Mouse (Mus musculus) large intestine, adult 2 months (tissue): ENCODE results near the gene Gpr152. TPM values are rescaled to one million over a fixed set of nuclear protein-coding genes. Genes with fewer than 3 reads are reported as not detected.

Source experiments
- DNase-seq: peaks from one replicate; pipeline ENCODE4 v3.0.0-alpha.2; 2012; ENCODE audit warnings: low read depth, low spot score
- WGBS: fragments of 180-500 bp; shearing (Covaris S2); methylation state at CpG from one replicate; pipeline ENCODE4 v1.1.7; 2018; 5-methylcytosine and 5-hydroxymethylcytosine counted together
- polyA plus RNA-seq: library from polyadenylated mRNA; depleted of rRNA; stranded (reverse); fragments of >200 nt; gene quantifications from 2 replicates; pipeline ENCODE4 v1.2.3, GENCODE M21; 2012; rRNA removed

Gene Gpr152
- polyA plus RNA-seq: 0.03 TPM in 1 of 2 replicates, not detected in the other

DNA sequence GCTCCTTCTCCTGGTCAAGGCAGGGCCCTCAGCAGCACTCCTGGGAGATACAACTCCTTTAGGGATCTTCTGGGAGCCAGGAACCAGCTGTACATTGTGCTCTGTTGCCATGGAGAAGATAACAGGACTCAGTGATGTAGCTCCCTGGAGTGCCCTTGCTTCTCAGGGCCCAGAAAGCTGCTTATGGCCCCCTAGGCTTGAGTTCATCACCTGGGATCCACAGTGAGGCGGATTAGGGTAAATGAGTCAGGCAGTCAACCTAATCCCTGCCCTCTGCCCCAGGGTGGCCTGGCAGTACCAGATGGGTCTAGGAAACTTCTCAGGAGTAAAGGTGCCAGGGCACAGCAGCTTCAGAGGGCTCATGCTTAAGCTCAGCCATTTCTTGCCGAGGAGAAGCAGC, at the start of gene Gpr152:
Gene Gpr152, plus strand, starts transcription at position 342 of the 400 bp plus-strand sequence.
- WGBS: 95% methylated on average over 2 of the region's 2 CpGs
- DNase-seq: no peak

DNA sequence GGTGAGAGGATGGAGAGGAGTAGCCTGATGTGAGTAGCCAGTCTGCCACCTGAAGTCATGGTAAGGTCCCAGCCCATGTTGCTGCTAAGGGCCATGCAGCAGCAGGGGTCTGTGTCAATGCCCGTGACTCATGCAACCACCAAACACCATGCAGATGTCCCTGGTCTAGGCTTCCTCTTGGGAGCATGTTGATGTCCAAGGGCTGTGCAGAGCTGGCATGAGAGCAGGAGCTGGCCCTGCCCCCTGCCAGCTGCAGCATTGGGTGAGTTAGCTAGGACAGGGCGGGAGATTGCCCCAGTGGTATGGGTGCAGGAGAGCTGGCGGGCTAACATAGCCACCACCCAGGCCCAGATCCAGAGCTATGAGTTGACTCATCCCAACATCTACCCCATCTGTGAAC, 49.1 kb upstream of the Gpr152 start:
- 86% methylated on average over 3 of the region's 3 CpGs for WGBS
- no peak for DNase-seq

DNA sequence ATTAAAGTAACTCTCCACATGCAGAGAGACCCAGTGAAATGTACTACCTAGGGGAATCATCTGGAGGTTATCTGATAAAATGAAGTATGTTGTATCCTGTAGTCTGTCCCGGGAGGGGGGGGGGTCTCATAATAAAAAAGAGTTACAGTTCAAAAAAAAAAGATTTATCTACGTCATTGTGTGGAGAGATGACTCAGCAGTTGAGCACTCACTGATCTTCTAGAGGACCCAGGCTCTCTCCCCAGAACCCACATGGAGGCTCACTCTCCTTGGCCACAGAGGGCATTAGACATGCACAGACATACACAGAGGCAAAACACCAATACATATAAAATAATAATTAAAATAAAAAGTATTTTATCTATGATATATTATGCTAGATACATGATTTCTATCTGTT, 48.2 kb upstream of the Gpr152 start:
- no peak for DNase-seq
- WGBS: 49% methylated on average over 2 of the region's 2 CpGs

DNA sequence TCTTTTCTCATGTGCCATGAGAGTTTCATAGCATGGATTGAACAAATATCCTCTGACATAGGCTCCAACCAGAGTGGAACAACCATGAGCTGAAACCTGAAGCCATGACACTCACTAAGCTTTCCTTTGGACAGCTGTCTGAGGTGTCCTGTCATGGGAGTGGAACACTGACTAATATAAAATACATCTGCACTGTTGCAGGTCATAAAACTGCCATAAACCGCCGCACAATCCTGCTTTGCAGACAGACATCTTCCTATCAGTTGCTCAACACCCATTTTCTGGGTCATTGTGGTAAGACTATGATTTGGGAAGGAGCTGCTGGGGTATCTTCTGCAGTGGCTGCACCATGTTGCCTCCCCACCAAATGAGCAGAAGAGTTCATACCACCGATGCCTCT, 46.8 kb upstream of the Gpr152 start:
- no peak for DNase-seq
- 28% methylated on average over 3 of the region's 3 CpGs for WGBS

DNA sequence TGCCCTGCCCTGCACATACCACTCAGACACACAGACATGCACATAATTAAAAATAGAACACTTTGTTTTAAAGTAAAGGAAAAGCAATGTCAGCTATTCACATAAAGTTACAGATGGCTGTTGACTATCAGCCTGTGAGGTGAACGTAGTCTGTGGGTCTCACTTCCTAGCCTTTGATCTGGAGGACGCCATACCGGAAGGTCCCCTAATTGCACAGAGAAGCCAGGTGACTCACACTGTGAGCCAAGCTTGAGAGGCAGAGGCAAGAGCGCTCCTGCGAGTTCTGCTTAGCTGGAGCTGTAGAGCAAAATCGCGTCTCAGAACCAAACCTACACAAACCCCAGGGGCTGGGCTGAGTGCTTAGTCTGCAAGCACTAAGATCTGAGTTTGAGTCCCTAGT, 45.8 kb upstream of the Gpr152 start:
- WGBS: 32% methylated on average over 7 of the region's 7 CpGs
- no peak for DNase-seq

DNA sequence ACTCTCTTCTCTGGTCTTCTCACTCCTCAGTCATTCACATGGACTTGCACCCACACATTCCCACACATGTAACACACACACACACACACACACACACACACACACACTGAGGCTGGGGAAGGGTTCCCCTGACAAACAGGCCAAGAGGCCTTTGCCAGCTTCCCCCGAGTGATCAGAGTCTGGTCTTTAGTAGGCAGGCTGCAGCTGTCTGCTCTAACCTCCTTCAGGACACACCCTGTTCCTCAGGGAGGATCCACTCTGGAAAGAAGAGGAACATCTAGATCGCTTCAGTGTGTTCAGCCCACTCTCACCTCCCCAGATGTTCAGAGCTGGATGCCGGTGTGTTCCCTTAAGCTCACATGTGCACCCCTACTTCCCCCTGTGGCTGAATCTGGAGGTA, 45.2 kb upstream of the Gpr152 start:
- 32% methylated on average over 3 of the region's 3 CpGs for WGBS
- no peak for DNase-seq

DNA sequence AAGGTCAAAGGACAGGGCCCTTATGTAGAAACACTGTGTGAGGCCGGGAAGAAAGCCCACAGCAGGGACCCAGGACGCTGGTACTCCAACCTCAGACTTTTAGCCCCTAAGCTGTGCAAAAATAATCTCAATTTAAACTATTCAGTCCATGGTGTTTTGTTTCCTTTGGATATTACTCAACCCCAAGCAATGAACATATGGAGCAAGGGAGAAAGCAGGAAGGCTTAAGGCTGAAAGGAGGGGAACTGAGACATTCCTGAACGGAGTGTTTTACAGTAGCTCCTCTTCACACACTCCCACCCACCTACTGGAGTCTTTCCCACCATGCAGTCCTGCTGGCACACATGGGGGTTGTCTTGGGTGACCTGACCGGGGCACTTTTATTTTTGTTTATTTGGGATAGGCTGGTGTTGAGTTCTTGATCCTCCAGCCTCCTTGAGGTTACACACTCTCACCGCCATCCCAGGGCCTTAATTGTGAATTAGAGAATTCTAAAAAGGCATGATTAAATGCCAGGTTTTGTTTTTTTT, 44.7 kb upstream of the Gpr152 start:
- WGBS: 69% methylated on average over 5 of the region's 5 CpGs
- no peak for DNase-seq

DNA sequence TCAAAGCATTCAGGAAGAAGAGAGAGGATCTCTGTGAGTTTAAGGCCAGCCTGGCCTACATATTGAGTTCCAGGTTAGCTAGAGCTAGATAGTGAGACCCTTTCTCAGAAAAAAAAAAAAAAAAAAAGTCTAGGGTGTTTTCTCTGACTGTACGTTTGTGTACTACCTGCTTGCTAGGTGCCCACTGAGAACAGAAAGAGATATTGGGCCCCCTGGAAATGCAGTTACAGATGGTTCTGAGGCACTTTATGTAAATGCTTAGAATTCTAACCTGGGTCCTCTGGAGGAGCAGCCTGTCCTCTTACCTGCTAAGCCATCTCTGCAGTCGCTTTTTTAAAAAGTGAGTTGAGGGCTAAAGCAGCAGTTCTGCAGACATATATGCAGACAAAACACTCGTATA, 43.8 kb upstream of the Gpr152 start:
- no peak for DNase-seq
- WGBS: 82% methylated on average over 3 of the region's 3 CpGs

DNA sequence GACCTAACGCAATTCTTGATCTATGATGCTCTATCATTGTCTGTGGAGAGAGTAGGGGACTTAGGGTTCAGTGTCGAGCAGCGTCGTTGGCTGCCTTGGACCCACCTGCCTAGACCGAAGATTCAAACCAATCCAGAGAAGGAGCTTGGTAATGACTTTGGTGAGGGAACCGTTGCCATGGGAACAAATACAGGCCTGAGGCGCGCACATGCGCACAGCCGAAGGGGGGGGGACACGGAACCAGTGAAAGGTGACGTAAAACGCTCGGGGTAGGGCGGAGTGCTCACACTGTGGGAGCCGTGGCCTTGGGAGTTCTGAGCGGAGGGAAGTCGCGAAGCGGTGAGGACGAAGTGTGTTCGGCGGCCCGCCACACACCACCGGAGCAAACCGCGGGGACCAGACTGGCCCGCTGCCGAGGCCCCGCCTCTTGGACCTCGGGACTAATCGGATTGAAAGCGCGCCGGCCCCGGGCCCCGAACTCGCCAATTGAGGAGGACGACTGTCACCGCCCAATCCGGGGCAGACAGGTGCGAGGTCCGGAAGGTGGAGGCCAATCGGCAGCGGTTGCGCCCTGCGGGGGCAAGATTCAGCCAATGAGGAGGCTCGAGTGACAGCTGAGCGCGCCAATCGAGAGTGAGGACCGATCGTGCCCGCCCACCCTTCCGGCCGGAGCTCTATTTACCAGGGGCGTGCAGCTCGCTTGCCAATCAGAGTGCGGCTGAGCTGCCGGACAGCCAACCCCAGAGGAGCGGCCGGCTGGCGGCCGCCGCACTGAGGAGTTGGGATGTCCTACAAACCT, 42.7 kb upstream of the Gpr152 start, which contains the start of gene Cdk2ap2:
Gene Cdk2ap2, plus strand, starts transcription at position 541 of the 799 bp plus-strand sequence.
- WGBS: under 1% methylated on average over 65 of the region's 65 CpGs
- peak; percentile 90 for DNase-seq

DNA sequence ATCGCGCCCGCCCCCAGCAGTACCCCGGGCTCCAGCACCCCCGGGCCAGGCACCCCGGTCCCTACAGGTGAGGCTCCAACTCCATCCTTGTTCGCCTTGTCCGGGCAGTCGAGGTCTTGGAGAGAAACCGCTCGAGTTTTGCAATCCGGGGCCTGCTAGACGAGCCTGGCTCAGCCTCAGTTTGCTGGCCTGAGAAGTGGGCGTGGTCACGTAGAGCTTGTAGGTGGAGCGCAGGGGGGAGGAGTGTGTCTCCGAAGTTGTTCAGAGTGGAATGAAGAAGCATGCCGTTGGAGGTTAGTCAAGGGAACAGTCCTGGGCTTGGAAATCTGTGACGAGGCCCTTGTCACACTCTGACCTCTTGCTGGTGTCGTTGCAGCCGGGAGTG, 42.2 kb upstream of the Gpr152 start:
- 1% methylated on average over 21 of the region's 21 CpGs for WGBS
- DNase-seq: no peak

DNA sequence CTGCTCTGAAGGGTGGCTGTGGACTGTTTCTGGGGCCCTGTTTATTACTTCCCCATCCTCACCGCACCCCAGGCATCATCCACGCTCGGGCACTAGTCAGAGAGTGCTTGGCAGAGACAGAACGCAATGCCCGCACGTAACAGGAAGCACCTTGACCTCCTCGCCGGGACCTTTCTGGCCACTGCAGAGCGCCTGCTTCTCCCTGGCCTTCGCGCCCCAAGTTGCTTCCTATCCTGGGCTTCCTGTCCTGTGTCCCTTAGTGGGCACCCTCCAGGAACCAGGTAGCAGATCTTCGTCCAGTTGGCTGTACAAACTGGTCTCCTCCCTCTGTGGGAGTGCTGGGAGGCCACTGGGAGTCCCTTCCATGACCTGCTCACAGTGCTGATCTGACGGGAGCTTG, 41.2 kb upstream of the Gpr152 start:
- 66% methylated on average over 13 of the region's 13 CpGs for WGBS
- DNase-seq: no peak

DNA sequence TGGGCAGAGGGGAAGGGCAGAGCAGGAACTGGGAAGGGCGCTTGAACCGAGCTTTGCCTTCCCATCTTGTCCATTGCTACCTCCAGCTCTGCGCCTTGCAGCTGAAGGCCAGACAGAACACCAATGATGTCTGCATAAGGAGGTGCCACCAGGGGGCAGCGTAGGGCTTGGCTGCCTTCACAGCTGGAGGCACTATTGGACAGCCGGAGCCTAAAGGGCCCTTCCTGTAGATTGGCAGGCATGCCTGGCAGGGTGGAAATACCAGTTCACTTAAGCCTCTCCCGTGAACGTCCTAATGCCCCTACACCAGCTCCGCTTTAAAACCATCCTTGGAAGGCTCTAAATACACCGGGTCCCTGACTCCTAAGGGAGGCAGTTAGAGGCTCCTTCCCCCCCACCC, 40.5 kb upstream of the Gpr152 start:
- 4% methylated on average over 9 of the region's 9 CpGs for WGBS
- DNase-seq: peak; percentile 94

DNA sequence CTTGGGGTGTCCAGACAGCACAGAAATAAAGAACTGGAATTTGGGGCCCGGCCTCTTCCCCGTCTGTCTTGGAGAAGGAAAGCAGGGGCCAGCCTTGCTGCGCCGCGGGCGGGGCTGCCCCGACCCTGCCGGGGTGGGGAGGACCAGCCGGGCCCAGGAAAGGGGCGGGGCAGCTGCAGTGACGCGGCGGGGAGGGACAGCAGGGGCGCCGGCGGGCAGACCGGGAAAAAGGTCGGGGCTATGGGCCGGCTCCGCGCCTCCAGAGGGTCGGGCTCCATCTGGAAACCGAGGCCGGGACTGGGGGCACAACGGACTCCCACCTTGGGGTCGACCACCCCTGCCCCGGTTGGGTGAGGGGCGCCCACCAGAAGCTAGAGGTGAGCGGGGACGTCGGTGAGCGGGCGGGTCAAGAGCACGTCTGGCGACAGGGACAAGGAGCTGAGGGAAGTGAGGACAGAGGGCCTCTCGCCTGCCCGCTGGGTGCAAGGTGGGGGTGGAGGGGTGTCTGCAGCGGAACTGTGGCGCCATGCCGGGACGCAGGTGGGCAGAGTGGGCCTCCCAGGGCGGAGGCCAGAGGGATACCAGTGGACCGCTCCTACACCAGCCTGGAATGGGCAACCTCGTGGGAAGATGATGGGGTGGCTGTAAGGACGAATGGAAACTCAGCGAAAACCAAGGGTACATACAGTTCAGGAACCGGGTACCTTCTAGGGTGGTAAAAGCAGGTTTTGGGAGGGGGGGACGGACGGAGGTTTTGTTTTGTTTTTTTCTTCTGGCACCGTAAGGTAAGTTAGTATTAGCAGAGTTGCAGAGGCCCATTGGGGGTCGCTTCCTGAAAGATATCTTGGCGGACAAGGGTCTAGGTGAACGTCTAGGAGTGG, 39.5 kb upstream of the Gpr152 start, which contains the start of gene Pitpnm1:
Gene Pitpnm1, plus strand, starts transcription at position 162 of the 881 bp plus-strand sequence.
- DNase-seq: no peak
- WGBS: 1% methylated on average over 53 of the region's 53 CpGs

DNA sequence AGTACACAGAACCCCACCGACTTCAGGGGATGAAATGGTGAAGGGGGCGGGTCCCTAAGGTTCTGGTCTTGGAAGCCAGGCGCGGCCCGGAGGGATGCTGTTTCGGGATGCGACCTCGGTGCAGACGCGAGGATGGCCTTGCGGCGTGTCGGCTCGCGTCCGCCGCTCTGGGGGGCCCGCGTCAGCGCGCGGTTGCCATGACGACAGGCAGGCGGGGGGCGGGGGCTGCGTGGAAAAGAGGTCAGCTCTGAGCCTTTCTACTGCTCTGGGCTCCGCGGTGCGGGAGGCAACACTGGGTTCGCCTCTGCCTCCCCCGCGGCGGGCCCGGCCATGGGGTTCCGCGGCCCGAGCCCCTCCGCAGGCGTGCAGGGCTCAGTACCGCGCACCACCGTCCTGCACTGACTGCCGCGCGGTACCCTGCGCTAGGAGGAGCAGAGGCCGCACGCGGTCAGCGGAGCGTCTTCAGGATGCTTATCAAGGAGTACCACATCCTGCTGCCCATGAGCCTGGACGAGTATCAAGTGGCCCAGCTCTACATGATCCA, 38.8 kb upstream of the Gpr152 start:
- WGBS: 7% methylated on average over 52 of the region's 52 CpGs
- no peak for DNase-seq

DNA sequence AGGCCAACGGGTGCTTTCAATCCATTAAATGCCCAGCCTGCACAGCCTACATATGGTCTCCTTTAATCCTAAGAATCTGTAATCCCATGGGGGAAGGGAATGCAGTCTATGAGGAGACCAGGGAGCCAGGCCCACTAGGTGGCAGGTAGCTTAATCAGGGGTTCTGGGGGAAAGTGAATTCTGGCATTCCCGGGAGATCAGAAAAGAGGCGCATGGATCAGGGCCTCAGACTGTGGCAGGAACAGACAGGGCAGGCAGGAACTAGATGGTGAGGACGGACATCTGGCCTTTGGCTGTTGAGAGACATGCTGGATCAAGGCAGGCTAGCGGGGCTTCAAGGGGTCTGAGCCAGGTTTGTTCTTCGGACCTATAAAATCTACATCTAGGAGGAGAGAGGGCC, 38.1 kb upstream of the Gpr152 start:
- no peak for DNase-seq
- 95% methylated on average over 6 of the region's 6 CpGs for WGBS

DNA sequence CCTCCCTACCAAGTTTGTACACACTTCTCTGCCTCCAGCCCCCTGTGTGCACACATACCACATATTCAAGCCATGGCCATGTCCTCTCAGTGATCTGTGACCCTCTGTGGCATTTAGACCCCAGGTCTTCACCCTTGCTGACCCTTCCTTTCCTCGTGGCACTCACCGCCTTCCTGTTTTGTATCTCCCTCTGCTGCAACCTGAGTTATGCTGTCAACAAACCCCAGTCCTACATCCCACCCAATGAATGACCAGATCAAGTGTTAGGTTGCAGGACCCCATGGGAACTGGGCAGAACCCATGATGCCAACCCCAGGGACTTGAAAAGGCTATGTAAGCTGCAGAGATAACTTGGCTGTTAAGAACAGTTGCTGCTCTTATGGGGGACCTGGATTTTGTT, 37.5 kb upstream of the Gpr152 start:
- no peak for DNase-seq
- 92% methylated on average over 2 of the region's 2 CpGs for WGBS

DNA sequence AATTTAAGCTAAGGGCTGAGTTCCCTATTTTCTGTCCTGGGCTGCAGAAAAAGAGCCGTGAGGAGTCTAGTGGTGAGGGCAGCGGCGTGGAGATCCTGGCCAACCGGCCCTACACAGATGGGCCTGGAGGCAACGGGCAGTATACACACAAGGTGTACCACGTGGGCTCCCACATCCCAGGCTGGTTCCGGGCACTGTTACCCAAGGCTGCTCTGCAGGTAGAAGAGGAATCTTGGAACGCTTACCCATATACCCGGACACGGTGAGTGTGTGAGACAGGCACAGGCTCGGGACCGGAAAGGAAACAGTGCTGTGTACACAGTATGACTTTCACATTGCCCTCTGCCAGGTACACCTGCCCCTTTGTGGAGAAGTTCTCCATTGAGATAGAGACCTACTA, 37.0 kb upstream of the Gpr152 start:
- 95% methylated on average over 12 of the region's 12 CpGs for WGBS
- no peak for DNase-seq

DNA sequence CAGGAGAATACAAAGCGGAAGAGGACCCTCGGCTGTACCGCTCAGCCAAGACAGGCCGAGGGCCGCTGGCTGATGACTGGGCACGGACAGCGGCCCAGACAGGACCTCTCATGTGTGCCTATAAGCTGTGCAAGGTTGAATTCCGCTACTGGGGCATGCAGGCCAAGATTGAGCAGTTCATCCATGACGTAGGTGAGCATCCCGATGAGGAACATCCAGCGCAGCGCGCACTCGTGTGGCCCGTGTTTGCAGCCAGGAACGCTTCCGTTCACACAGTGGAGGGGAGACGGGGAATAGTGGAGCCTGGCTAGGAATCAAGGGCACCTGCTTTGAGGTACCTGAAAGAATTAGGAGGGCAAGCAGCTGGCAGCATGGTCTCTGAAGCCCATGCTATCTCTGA, 36.3 kb upstream of the Gpr152 start:
- no peak for DNase-seq
- 97% methylated on average over 18 of the region's 18 CpGs for WGBS

DNA sequence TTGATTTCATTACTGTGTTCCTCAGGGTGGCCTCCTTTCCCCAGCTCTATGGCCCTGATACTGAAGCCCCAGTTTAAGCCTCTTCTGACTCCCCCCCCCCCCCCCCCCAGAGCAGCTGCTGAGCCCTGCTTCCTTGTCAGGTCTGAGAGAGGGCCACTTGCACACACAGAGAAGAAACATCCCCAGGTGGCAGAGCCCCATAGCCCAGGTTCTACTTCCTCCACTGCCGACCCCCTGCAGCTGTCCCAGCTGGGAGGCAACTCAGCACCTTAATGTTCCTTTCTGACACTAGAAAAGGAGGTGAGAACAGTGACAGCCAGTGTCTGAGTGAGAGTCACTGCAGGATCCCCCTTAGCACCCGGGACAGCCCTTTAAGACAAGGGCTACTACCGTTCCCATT, 35.8 kb upstream of the Gpr152 start:
- WGBS: 82% methylated on average over 3 of the region's 3 CpGs

DNA sequence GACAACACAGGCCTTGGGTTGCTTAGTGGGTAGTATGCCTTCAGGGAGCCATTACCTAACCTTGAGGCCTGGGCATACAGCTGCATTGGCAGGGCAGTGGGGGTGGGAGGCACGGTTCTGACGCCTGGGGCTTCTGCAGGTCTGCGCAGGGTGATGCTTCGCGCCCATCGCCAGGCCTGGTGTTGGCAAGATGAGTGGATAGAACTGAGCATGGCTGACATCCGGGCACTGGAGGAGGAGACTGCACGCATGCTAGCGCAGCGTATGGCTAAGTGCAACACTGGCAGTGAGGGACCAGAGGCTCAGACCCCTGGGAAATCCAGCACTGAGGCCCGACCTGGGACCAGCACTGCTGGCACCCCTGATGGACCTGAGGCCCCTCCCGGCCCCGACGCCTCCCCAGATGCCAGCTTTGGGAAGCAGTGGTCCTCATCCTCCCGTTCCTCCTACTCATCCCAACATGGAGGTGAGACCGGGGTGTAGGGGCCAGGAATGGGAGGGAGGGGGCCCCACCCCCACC, 34.9 kb upstream of the Gpr152 start:
- DNase-seq: no peak
- 94% methylated on average over 16 of the region's 16 CpGs for WGBS

More for the DNA sequence above, 35.8 kb upstream of the Gpr152 start:
- DNase-seq: no peak
